Mouse (Mus musculus): ENCODE data around the gene Zswim4.
A peak's percentile ranks its signal among the peaks of the same experiment; 100 is the strongest.
"Not testable (repeated sequence)": the region's sequence is repeated elsewhere in the genome, so short reads cannot be mapped to it uniquely, and the experiment has no call there.

Gene Zswim4

GRCm38 (mm10) chr8:84236998-84237473 is at the start of gene Zswim4:
TSS of gene Zswim4 (minus strand) at chr8:84237055.
- peak; percentile 97 for DNase-seq (ENCODE audit: extremely low read depth, low read depth, low spot score)

DNA sequence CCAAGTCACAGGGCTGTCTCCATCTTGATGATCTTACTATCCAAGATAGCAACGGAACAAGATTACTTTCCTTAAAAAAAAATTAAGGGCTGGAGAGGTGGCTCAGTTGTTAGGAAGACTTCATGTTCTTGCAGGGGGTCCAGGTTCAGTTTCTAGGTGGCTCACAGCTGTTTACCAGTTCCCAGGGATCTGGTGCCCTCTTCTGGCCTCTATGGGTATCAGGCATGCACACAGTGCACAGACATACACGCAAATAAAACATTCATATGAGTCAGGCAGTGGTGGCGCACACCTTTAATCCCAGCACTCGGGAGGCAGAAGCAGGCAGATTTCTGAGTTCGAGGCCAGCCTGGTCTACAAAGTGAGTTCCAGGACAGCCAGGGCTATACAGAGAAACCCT is 48.8 kb upstream of the Zswim4 start:
- not testable (repeated sequence) for DNase-seq (ENCODE audit: extremely low read depth, low read depth, low spot score)

- DNase-seq (ENCODE audit: extremely low read depth, low read depth, low spot score), result no peak
These were observed 47.8 kb upstream of the Zswim4 start for GRCm38 (mm10) chr8:84284608-84285063.

- no peak for DNase-seq (ENCODE audit: extremely low read depth, low read depth, low spot score)
These were observed 43.9 kb upstream of the Zswim4 start for GRCm38 (mm10) chr8:84280777-84281176.

- no peak for DNase-seq (ENCODE audit: extremely low read depth, low read depth, low spot score)
These were observed 39.6 kb upstream of the Zswim4 start for GRCm38 (mm10) chr8:84276447-84276846.

- no peak for DNase-seq (ENCODE audit: extremely low read depth, low read depth, low spot score)
These were observed 37.1 kb upstream of the Zswim4 start for GRCm38 (mm10) chr8:84273968-84274367.

GRCm38 (mm10) chr8:84272302-84272701 is 35.4 kb upstream of the Zswim4 start:
- DNase-seq (ENCODE audit: extremely low read depth, low read depth, low spot score), result no peak

DNA sequence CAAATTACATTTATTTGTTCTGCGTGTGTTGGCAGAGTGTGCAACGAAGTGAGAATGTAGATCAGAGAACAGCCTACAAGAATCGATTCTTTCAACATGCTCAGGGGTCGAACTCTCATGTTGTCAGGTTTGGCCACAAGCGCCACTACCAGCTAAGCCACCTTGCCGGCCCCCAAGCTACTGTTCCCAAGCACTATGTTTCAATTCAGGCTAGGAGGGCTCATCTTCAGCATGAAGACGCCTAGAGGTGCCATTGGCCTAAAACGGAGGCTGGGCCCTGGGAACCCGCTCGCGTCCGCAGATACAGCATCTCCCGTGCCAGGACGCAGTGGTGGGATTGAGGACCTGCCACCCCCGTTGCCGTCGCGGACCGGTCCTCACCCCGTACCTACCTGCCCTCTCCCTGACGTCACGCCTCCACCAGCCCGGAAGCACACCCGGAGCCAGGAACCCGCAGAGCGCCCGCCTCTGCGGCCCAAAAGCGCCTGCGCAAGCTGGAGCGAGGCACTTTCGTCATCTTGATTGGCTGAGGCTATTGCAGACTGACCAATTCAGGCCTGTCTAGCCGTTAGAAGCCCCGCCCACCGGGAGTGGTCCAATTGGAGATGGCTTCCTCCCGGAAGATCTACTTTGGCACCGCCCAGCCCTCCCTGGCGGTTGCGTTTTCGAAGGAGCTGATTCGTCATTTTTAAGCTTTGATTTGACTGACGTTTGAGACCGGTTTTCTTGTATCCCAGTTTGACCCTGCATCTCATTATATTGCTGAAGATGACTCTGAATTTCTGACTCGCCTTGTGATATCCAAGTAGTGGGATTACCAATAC is 33.3 kb upstream of the Zswim4 start, which contains the start of gene Ccdc130:
Ccdc130 (minus strand) TSS at position 431 of the 824 bp plus-strand sequence.
- peak; percentile 96 for DNase-seq (ENCODE audit: extremely low read depth, low read depth, low spot score)

- DNase-seq (ENCODE audit: extremely low read depth, low read depth, low spot score), result no peak
These were observed 24.2 kb upstream of the Zswim4 start for GRCm38 (mm10) chr8:84261098-84261497.

DNA sequence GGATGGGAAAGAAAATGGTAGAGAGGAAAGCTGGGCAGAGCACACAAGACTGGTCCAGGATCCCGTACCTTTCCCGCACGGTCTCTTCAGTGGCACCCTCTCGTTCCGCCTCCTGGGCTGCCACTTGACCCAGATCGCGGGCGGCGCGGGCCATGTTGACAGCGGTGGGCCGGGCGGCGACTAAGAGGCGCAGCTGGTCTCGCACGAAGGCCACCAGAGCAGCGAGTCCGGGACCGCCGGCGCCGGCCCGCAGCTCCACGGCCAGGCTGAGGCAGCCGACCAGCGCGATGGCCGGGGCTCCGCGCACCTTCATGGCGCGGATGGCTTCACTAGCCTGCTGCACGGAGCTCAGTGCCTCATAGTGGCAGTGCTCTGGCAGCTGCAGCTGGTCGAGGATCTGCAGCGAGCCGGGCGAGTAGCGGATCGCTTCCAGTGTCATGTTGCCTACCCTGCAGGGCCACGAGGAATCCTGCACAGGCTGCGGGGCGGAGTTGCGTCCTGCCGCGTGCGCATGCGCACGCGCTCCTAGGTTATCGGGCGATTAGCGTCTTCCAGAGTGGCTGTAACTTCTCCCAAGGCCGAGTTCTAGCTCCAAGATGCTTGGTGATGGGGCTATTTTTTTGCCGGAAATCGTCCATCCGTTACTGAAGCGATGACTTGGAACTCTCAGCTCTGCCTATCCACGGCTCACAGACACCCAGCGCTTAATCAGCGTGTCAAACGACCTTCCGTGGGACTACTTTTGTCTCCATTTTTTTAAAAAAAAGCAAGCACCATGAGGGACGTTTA is 20.2 kb upstream of the Zswim4 start, which contains the start of gene Mri1:
Mri1 (minus strand) TSS at position 505 of the 789 bp plus-strand sequence.
- DNase-seq (ENCODE audit: extremely low read depth, low read depth, low spot score), result no peak

- DNase-seq (ENCODE audit: extremely low read depth, low read depth, low spot score), result no peak
These were observed 19.6 kb upstream of the Zswim4 start for GRCm38 (mm10) chr8:84256458-84256821.

GRCm38 (mm10) chr8:84255858-84256257 is 19.0 kb upstream of the Zswim4 start:
- no peak for DNase-seq (ENCODE audit: extremely low read depth, low read depth, low spot score)

GRCm38 (mm10) chr8:84249257-84250170 is 12.7 kb upstream of the Zswim4 start, which contains the start of gene D8Ertd738e:
TSS of gene D8Ertd738e (minus strand) at chr8:84249719.
- DNase-seq (ENCODE audit: extremely low read depth, low read depth, low spot score), result no peak

- no peak for DNase-seq (ENCODE audit: extremely low read depth, low read depth, low spot score)
These were observed 5.0 kb upstream of the Zswim4 start for GRCm38 (mm10) chr8:84241821-84242220.

- no peak for DNase-seq (ENCODE audit: extremely low read depth, low read depth, low spot score)
These were observed 4.3 kb upstream of the Zswim4 start for GRCm38 (mm10) chr8:84241167-84241566.

GRCm38 (mm10) chr8:84237542-84238229 is 831 bp upstream of the Zswim4 start:
- no peak for DNase-seq (ENCODE audit: extremely low read depth, low read depth, low spot score)

DNA sequence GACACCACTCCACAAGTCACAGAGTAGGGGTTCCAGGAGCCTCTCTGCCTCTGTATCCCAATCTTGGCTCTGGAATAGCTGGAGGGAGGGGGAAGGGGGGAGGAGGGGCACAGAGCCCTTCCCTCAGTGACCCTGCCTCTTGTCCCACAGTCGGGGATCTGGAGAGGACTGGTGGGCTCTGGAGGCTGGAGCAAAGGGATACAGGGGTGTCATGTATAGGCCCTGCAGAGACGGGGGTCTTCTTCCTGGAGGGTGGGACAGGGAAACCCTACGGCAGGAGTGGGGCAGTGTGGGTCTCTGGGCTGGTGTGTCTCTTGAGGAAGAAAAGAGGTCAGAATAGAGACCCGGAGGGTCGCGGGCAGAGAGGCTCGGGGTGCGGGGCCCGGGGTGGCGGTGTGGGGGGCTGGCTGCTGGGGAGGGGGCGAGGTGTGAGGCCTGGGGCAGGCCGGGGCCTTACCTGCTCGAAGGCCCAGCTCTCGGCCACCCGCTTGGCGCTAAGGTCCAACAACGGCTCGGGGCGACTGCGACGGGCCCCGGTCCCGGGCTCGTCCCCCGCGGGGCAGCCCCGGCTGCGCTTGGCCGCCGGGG is 351 bp downstream of the Zswim4 start:
- no peak for DNase-seq (ENCODE audit: extremely low read depth, low read depth, low spot score)

- DNase-seq (ENCODE audit: extremely low read depth, low read depth, low spot score), result no peak
These were observed 977 bp downstream of the Zswim4 start for GRCm38 (mm10) chr8:84235746-84236409.

DNA sequence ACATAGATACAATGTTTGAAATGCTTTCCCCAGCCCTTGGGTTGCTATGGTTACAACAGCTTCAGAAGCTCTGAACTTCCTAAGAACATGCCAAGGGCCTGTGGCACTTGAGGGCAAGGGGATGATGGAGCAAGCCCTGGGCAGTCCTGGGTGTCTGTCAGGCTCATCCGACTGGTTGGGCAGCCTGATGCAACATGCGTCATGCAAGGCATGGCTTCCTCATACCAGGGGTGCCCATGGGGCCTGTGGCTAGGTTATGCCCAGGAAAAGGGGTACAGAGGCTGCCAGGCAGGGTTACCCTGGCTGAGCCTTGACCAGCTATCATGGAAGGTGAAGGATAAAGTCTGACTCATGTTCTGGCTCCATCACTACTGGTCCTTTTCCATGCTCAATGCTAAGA is 3.8 kb downstream of the Zswim4 start:
- peak; percentile 65 for DNase-seq (ENCODE audit: extremely low read depth, low read depth, low spot score)
